Mouse (Mus musculus): ENCODE results near the gene Sgsm1. TPM values are rescaled to one million over a fixed set of nuclear protein-coding genes. Genes with fewer than 3 reads are reported as not detected.
A peak's percentile ranks its signal among the peaks of the same experiment; 100 is the strongest.

Sgsm1 gene
- polyA plus RNA-seq, 1 experiment: 3.5 TPM

- 31% methylated on average over 25 of the region's 25 CpGs for WGBS
- H3K27ac ChIP-seq (ENCODE audit: insufficient read depth, low read depth, low read length): peak overlapping the region; percentile 2; the same call in 1 of the 2 replicates
- no peak for TF ChIP-seq POLR2A (IDR thresholded peaks at IDR 0.05; ENCODE audit: low read depth, low read length)
- no peak for TF ChIP-seq CTCF (conservative IDR thresholded peaks at IDR 0.05; ENCODE audit: insufficient read depth, insufficient read length, low read depth, low read length)
Observed at GRCm38 (mm10) chr5:113225686-113226435, 84.7 kb downstream of the Sgsm1 start.

GRCm38 (mm10) chr5:113225271-113225670, 85.3 kb downstream of the Sgsm1 start:
- peaks cover 4% of the 10 kb centered on the region; the same call in 1 of the 2 replicates for H3K4me1 ChIP-seq (ENCODE audit: control insufficient read depth, insufficient read depth, low read length)
- no peak overlapping the region for H3K27ac ChIP-seq (ENCODE audit: insufficient read depth, low read depth, low read length)
- 35% methylated on average over 10 of the region's 10 CpGs for WGBS

More at GRCm38 (mm10) chr5:113225686-113226435, 84.7 kb downstream of the Sgsm1 start:
- no peaks in the 10 kb centered on the region for H3K27me3 ChIP-seq (replicated peaks; ENCODE audit: control insufficient read depth, insufficient read depth, low read length)
- DNase-seq: no peak
- no peak overlapping the region for H3K4me3 ChIP-seq (ENCODE audit: insufficient read depth, low read depth, low read length)
- H3K36me3 ChIP-seq (ENCODE audit: control insufficient read depth, insufficient read depth, low read length): no peaks in the 10 kb centered on the region
- peaks cover 4% of the 10 kb centered on the region; the same call in 1 of the 2 replicates for H3K4me1 ChIP-seq (ENCODE audit: control insufficient read depth, insufficient read depth, low read length)

GRCm38 (mm10) chr5:113223888-113224287, 86.7 kb downstream of the Sgsm1 start:
- H3K4me3 ChIP-seq (ENCODE audit: insufficient read depth, low read depth, low read length): no peak overlapping the region
- H3K27me3 ChIP-seq (replicated peaks; ENCODE audit: control insufficient read depth, insufficient read depth, low read length): no peaks in the 10 kb centered on the region
- 52% methylated on average over 4 of the region's 4 CpGs for WGBS
- peaks cover 18% of the 10 kb centered on the region for H3K4me1 ChIP-seq (ENCODE audit: control insufficient read depth, insufficient read depth, low read length)
- H3K27ac ChIP-seq (ENCODE audit: insufficient read depth, low read depth, low read length): no peak overlapping the region
- no peaks in the 10 kb centered on the region for H3K36me3 ChIP-seq (ENCODE audit: control insufficient read depth, insufficient read depth, low read length)
- peak; percentile 51 for DNase-seq
- no peak for TF ChIP-seq CTCF (conservative IDR thresholded peaks at IDR 0.05; ENCODE audit: insufficient read depth, insufficient read length, low read depth, low read length)
- TF ChIP-seq POLR2A (IDR thresholded peaks at IDR 0.05; ENCODE audit: low read depth, low read length): no peak

More at GRCm38 (mm10) chr5:113225271-113225670, 85.3 kb downstream of the Sgsm1 start:
- DNase-seq: no peak
- Histone ChIP-seq H3K4me3 (ENCODE audit: insufficient read depth, low read depth, low read length) (no peak overlapping the region), H3K27me3 (replicated peaks; ENCODE audit: control insufficient read depth, insufficient read depth, low read length) (no peaks in the 10 kb centered on the region), H3K36me3 (ENCODE audit: control insufficient read depth, insufficient read depth, low read length) (no peaks in the 10 kb centered on the region)
- TF ChIP-seq POLR2A (IDR thresholded peaks at IDR 0.05; ENCODE audit: low read depth, low read length) (no peak), CTCF (conservative IDR thresholded peaks at IDR 0.05; ENCODE audit: insufficient read depth, insufficient read length, low read depth, low read length) (no peak)

- peak; percentile 73 for TF ChIP-seq CTCF (conservative IDR thresholded peaks at IDR 0.05; ENCODE audit: insufficient read depth, insufficient read length, low read depth, low read length)
- no peak for TF ChIP-seq POLR2A (IDR thresholded peaks at IDR 0.05; ENCODE audit: low read depth, low read length)
- peaks cover 33% of the 10 kb centered on the region for H3K4me1 ChIP-seq (ENCODE audit: control insufficient read depth, insufficient read depth, low read length)
- H3K27me3 ChIP-seq (replicated peaks; ENCODE audit: control insufficient read depth, insufficient read depth, low read length): no peaks in the 10 kb centered on the region
- H3K27ac ChIP-seq (ENCODE audit: insufficient read depth, low read depth, low read length): peak within 1 kb of the TSS; percentile 80
- peak; percentile 89 for DNase-seq
- peak within 1 kb of the TSS; percentile 86 for H3K4me3 ChIP-seq (ENCODE audit: insufficient read depth, low read depth, low read length)
- H3K36me3 ChIP-seq (ENCODE audit: control insufficient read depth, insufficient read depth, low read length): no peaks in the 10 kb centered on the region
- 13% methylated on average over 53 of the region's 62 CpGs for WGBS
Observed at GRCm38 (mm10) chr5:113221147-113221865, 89.3 kb downstream of the Sgsm1 start, which contains the start of gene 2900026A02Rik. TSS of gene 2900026A02Rik (minus strand) at chr5:113221236.

- H3K27ac ChIP-seq (ENCODE audit: insufficient read depth, low read depth, low read length): peak overlapping the region; percentile 80
- TF ChIP-seq CTCF (conservative IDR thresholded peaks at IDR 0.05; ENCODE audit: insufficient read depth, insufficient read length, low read depth, low read length) (0 out of 2 replicates have a peak, but pooled peaks have one; percentile 14), POLR2A (IDR thresholded peaks at IDR 0.05; ENCODE audit: low read depth, low read length) (no peak)
- H3K4me3 ChIP-seq (ENCODE audit: insufficient read depth, low read depth, low read length): peak overlapping the region; percentile 86
Observed at GRCm38 (mm10) chr5:113220383-113221146, 90.0 kb downstream of the Sgsm1 start.

GRCm38 (mm10) chr5:113219876-113220275, 90.7 kb downstream of the Sgsm1 start:
- peak; percentile 66 for DNase-seq
- H3K4me3 ChIP-seq (ENCODE audit: insufficient read depth, low read depth, low read length): no peak overlapping the region

More at GRCm38 (mm10) chr5:113220383-113221146, 90.0 kb downstream of the Sgsm1 start:
- Histone ChIP-seq H3K27me3 (replicated peaks; ENCODE audit: control insufficient read depth, insufficient read depth, low read length) (no peaks in the 10 kb centered on the region), H3K36me3 (ENCODE audit: control insufficient read depth, insufficient read depth, low read length) (no peaks in the 10 kb centered on the region), H3K4me1 (ENCODE audit: control insufficient read depth, insufficient read depth, low read length) (peaks cover 39% of the 10 kb centered on the region)
- WGBS: 1% methylated on average over 64 of the region's 64 CpGs
- DNase-seq: peak; percentile 92

More at GRCm38 (mm10) chr5:113219876-113220275, 90.7 kb downstream of the Sgsm1 start:
- WGBS: 34% methylated on average over 7 of the region's 7 CpGs
- TF ChIP-seq POLR2A (IDR thresholded peaks at IDR 0.05; ENCODE audit: low read depth, low read length): no peak
- TF ChIP-seq CTCF (conservative IDR thresholded peaks at IDR 0.05; ENCODE audit: insufficient read depth, insufficient read length, low read depth, low read length): no peak
- no peaks in the 10 kb centered on the region for H3K27me3 ChIP-seq (replicated peaks; ENCODE audit: control insufficient read depth, insufficient read depth, low read length)
- H3K27ac ChIP-seq (ENCODE audit: insufficient read depth, low read depth, low read length): peak overlapping the region; percentile 27
- H3K4me1 ChIP-seq (ENCODE audit: control insufficient read depth, insufficient read depth, low read length): peaks cover 39% of the 10 kb centered on the region
- H3K36me3 ChIP-seq (ENCODE audit: control insufficient read depth, insufficient read depth, low read length): no peaks in the 10 kb centered on the region
